Comparison of ENCODE assay signal across 25 mouse cellular contexts in genomic region chr19:21115693-21116092, GRCm38 (mm10).
DNase-seq lines count a peak whose midpoint lies in the region; ATAC-seq and TF ChIP-seq lines count a peak whose summit lies in the region.
"Had no signal": no experiment of that assay in that cellular context is flagged by ENCODE, and none has a peak within 500 bp of the region (broad histone marks: within the 10 kb centered on the region; RNA-seq: fewer than 3 reads in every experiment).

No protein-coding gene starts in this region.

- ATAC-seq in granulocyte monocyte progenitor cell, adult 5-6 weeks (replicated peaks; ENCODE audit: poor library complexity, severe bottlenecking) = peak; percentile 58; the same call in 1 of the 2 replicates
- peak; percentile 45; the same call in 1 of the 2 replicates for ATAC-seq in megakaryocyte, adult 5-6 weeks (ENCODE audit: poor library complexity, severe bottlenecking)
- ATAC-seq: forebrain, embryonic 14.5 days; forebrain, postnatal 0 days; Patski had no signal

- intact Hi-C loops in gastrocnemius, adult 2 months (cut with DNase I) = no loop called here
- intact Hi-C loops in left cerebral cortex, postnatal 36 days (cut with DNase I) = loop anchor here (5.0 kb wide), 1 partner anchor 157 kb away; the partner anchor contains the start of gene Zfand5

- no peak overlapping the region for H3K27ac ChIP-seq in gastrocnemius, adult 2 months
- H3K27ac ChIP-seq: embryonic facial prominence, embryonic 12.5 days; embryonic facial prominence, embryonic 15.5 days; heart, adult 2 months; heart, embryonic 10.5 days; heart, embryonic 13.5 days; hindbrain, embryonic 12.5 days; hindbrain, embryonic 15.5 days had no signal

- no peak for TF ChIP-seq CTCF in gastrocnemius, adult 2 months (IDR thresholded peaks at IDR 0.05)

- H3K4me3 ChIP-seq in gastrocnemius, adult 2 months = no peak overlapping the region
- H3K4me3 ChIP-seq: embryonic facial prominence, embryonic 12.5 days; embryonic facial prominence, embryonic 15.5 days; heart, adult 2 months; heart, embryonic 10.5 days; heart, embryonic 13.5 days; hindbrain, embryonic 12.5 days; hindbrain, embryonic 15.5 days had no signal

- DNase-seq in 416B (ENCODE audit: low read depth) = peak; percentile 41
- no peak for DNase-seq in right cerebral cortex, adult 2 months (ENCODE audit: low spot score in 2 of 2)
- no peak for DNase-seq in gastrocnemius, adult 2 months
- no peak for DNase-seq in left cerebral cortex, postnatal 36 days (ENCODE audit: low spot score in 2 of 2)
- DNase-seq: adrenal gland, postnatal 10 days; adrenal gland, postnatal 36 days; B cell, adult 2 months; cerebellum, adult 11-12 months; cerebellum, adult 8-10 months; cerebellum, postnatal 10 days; forebrain, postnatal 0 days; gastrocnemius, postnatal 25 days; heart, adult 2 months; heart, postnatal 14 days; heart, postnatal 4 days had no signal
